Mouse (Mus musculus) heart, adult 18-20 months (tissue): ENCODE measurements around the gene Map3k7cl. TPM values are rescaled to one million over a fixed set of nuclear protein-coding genes. Genes with fewer than 3 reads are reported as not detected.

Experiments
- DNase-seq, 2 experiments: peaks; one replicate each; pipeline ENCODE4 v3.0.0; 2021 to 2022; ENCODE audit warnings: mixed read lengths in 1 of 2
- long read RNA-seq, 2 experiments: library from polyadenylated mRNA; stranded (forward); transcript quantifications; one replicate each; pipeline ENCODE4 v2.0.0; 2021
- total RNA-seq, 2 experiments: library from RNA; stranded (reverse); gene quantifications; 2 replicates each; pipeline ENCODE4 v1.2.3; 2021

Map3k7cl gene
- 1 to 10 TPM; 1.8 TPM for total RNA-seq
- long read RNA-seq, experiment 1, partial matches to known transcripts = 0 of 2 reads
- long read RNA-seq, experiment 1, other reads (novel, unspliced or antisense) = 0 of 2 reads
- long read RNA-seq, experiment 2 = 0 reads

DNA sequence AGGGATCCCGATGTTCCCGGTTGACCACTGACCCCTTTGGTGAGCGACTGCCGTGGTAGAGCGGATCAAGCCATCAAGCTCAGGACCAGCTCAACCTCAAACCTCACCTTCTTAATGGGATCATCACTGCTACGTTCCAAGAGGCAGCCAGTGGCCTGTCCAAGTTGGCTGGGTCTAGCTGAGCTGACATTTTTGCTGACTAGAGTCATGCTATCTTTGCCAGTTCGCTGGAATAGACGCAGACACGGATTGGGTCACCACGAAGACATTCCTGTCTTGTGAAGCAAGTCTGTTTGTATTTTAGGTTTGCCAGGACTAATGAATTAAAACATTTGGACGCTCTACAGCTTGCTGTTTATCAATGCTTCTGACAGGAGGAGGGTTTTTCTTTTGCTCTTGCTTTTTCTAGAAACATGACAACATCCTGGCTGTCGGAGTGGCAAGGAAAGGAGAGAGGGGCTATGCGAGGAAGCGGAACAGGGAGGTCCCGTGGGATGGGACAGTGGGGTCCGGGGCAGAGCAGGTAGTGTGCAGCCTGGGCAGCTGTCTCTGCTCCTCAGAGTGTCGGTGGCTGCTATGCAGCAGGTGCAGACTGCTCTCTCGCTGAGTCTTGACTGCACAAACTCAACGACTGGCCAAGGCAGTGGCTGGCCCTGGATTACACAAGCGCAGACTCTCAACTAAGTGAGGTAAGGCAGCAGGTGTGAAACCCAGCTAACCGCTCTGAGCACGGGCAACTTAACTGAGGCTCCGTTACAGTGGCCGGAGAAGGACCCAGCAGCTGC lies at the start of gene Map3k7cl:
Map3k7cl (plus strand) TSS at position 424 of the 785 bp plus-strand sequence.
- DNase-seq = peak; percentile 50 to 71

DNA sequence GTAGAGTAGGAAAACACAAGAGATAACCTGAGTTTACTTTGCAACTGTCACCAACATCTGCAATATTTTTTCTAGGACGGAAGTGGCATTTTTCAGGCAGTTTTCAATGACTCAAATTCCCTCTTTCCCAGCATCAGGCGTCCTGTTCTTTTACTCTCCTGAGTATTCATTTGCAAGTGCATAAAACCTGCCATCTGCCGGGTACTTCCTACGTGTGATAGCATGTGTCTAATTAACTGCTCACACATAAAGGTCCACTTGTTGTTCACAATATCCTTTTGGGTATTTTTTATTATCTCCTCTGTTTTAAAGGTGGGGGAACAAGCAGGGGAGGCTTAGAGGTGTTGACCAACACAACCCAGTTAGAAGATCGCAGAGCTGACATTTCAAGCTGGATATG lies 41.4 kb upstream of the Map3k7cl start:
- DNase-seq = no peak

DNA sequence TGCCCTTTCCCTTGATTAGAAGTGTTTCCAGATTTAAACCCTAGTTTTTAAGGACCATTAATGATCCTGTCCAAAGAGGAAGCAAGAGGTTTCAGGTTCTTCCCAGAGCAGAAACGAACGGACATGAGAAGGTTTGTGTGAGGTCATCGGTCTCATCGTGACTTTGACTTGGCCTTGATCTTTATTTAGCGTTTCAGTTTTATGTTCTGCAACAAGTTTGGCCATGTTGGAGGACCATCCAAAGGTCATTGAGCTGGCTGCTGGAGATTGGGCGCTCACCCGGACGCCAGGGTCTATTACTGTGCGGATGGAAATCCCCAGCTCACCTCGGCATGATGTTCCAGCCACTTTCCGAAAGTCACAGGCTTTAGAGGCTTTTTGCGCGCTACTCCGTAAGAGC lies 40.8 kb upstream of the Map3k7cl start:
- DNase-seq = no peak

DNA sequence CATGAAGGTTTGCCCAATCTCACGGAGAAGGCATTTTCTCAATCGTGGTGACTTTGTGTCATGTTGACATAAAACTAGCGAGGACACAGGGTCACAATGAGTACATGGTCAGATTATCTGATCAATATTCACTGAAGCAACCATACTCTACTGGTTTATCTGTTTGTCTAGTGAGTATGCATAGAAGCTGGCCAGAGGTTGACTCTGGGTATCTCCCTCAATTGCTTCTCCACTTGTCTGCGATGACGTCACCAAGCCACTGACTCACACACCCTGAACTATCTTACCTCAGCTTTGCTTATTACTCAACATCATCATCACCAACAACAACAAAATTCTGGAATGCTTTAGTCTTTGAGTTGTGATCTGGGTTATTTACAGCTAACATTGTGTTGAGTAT lies 28.9 kb upstream of the Map3k7cl start:
- no peak for DNase-seq

DNA sequence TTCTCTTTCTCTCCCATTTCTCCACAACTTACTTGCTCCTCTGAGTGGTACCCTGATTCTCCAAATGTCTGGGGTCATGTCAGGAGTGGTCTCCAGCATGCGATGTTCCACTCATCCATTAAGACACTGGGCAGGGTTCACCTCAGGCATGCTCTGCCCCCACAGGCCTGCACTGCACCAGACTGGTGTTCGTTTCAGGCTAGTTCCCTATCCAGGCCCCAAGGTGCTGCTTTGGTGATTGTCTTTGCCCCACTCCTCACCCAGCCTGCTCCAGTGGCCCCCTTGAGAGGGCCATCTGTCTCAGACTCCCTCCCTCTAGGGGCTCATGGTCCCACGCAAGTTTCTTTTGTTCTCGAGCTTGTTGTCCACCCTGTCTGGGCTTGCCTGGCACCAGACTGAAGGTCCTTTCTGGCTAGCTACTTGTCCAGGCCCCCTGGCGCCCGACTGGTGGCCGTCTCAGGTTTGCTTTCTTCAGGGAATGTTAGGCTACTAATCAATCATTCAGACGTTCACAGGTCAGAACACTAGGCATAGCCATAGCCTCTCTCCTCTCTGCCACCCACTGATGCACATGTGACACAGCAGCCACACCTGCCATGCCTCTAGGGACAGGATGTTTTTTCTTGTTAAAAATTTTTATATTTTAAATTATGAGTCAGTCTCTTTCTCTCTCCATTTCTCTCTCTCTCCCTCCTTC lies 25.4 kb upstream of the Map3k7cl start:
- no peak for DNase-seq

DNA sequence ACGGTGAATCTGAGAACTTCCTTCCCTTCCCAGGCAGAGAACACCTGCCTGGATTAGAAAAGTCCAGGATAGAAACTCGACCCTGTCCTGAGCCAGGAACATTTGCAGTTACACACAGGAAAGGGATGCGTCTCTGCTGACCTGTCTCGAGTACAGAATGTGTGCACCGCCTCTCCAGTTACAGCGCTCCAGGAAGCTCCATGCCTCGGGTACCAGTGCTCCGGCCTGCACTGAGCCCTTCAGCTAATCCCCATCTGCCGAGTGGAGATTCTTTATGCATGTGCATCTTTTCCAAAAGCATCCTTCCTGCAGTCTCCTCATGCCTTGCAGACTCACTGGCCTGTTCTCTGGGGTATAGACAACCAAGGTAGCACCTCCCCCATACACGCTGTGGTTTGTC lies 24.4 kb upstream of the Map3k7cl start:
- no peak for DNase-seq

DNA sequence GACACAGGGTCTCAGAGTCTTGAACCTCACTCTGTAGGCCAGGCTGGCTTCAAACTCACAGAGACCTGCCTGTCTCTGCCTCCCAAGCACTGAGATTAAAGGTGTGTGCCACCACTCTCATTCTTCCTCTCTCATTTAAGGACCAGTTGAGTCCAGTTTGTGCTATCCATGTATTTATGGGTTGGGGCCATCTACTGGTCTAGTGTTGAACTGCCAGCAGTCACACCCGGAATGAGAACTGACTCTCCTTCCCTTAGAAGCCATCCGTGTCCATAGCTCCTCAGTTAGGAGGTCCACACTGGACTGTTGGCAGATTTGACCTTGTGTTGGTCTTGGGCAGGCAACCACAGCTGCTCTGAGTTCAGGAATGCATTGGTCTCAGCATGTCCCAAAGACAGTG lies 4.8 kb upstream of the Map3k7cl start:
- DNase-seq = peak in 1 of 2 experiments; percentile 18

DNA sequence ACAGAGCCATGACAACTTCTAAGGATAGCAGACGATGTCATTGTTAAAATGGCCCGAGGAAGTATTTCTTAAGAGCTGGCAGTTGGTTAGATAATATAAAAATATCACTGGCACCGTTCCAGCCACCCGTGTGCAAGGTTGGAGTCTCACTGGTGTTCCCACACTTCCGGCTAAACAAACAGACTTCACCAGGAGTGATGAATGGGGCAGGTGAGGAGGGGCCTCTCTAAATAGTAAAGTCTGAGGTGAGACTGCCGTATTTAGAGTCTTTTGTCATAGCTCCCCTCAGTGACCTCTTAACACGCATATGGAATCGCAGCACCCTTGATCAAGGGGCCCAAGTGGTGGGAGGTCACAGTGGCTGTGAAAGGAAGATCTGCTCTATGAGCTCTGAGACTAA lies 3.2 kb downstream of the Map3k7cl start:
- peak in 1 of 2 experiments; percentile 4 for DNase-seq

DNA sequence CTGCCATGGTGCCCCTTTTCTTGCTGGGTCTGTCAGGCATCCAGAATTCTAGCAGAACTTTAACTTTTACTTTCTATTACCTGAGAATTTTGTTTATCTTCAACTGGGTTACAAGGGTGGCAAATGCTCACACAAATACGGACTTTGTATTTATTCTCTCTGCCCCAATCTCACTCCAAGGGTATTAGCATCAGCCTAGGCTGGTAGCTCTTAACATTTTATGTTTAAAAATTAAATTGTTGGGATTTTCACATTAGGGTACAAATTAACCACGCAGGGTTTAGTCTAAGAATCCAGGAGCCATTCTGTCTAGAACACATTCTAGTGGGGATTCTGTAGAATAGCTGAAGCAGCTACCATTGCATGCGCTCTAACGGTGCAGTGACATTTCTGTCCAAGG lies 8.4 kb downstream of the Map3k7cl start:
- DNase-seq = no peak

DNA sequence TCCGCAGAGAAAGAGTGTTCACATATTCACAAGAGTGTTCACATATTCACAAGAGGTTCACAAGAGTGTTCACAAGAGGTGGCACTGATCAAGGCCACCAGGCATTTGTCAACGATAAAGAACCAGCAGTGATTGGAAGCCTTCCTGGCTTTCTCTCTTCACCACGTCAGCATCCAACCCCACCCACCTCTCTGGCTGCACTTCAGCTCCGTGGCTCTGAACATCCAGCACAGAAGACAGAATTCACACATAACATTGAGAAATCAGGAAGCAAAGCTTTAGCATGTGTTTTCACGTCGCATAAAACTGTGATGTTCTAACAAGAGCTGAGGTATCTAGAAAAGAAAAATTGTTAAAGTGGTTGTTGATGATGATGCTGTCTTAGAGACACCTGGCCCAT lies 10.4 kb downstream of the Map3k7cl start:
- peak in 1 of 2 experiments; percentile 15 for DNase-seq

DNA sequence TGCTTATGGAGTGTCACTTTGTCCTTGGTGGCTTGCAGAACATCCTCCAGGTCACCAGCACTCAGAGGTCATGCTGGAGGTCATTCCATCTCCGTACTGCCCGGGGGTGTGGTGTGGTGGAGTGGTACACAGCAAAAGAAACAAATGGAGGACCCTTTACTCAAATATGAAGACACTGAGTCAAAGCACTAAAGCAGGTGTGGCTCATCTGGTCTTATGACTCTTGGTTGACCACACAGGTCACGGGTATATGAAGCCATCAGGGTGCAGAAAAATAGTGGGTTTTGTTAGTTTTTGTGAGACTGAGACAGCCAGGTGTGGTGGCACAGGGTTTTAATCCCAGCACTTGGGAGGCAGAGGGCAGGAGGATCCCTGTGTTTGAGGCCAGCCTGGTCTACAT lies 11.4 kb downstream of the Map3k7cl start:
- DNase-seq = no peak

DNA sequence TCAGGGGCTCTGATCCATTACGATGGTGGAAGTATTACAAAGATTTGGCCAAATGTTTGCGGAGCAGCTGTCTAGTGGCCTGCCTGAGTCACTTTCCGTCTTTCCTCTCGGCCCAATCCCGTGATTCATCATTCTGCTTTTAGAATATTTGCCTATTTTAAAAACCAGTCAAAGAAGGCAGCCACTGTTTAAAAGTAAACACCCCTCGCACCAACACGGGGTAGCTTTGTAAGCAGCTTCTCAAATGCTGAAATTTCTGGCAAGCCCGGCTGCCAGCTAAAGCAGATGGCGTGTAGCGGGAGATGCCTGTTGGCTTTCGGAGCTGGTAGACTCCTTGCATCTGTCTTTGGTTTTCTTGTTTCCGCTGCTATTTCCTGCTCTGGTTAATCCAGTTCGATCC lies 14.4 kb downstream of the Map3k7cl start:
- DNase-seq = peak; percentile 32 to 42

DNA sequence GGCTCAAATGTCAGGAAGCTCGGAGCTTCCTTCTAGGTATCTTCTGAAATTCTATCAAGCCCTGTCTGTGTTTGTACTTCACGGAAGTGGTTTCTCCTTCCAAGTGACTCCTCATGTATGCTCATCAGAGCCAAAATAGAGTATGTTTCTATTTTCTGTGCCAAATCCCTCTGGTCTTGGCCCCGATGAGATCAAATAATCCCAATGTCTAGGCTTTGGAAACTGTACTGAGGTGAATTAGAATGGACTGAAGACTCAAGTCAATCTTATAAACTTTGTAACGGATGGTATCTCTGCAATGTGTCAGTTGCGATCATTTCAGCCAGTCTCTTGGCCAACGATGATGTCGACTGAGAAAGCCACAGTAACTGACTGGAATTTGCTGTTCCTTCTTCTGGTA lies 15.1 kb downstream of the Map3k7cl start:
- no peak for DNase-seq

DNA sequence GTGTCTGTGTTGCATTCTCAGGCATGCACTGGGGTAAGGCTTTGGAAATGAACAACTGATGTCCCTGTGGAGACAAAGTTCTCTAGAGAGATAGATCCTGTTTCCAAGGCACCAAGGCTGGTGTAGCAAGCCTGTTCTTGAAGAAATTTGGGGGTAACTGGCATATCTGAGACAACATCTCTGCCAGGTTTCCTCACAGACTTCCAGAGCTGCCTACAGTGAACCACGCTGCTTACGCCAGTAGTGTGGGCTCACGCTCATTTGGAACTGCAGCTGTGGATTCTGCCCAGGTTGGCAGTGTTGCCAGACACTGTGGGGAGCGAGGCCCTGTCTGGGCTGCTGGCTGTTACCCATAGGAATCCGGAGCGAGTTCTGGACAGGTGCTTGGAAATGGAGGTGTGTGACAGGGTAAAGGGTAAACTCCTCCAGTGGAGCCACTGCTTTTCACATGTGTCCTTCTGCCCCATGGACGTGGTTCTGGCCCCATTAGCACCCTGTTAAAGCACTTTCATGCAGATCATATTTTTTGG lies 16.5 kb downstream of the Map3k7cl start:
- DNase-seq = no peak

DNA sequence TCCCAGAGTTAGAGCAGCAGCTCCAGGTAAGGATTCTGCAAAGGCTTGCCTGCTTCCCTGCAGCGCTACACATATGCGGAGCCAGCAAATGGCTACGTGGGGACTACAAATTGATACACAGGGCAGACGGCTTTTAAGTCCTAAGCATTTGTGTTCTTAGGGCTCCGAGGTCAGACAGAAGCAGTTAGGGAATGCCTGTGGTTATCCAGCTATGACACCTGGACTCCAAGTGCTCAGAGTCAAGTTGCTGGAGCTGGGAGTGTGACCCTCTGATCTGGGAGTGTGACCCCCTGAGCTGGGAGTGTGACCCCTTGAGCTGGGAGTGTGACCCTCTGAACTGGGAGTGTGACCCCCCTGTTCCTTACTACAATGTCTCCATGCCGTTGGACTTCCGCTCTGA lies 17.2 kb downstream of the Map3k7cl start:
- DNase-seq = no peak

DNA sequence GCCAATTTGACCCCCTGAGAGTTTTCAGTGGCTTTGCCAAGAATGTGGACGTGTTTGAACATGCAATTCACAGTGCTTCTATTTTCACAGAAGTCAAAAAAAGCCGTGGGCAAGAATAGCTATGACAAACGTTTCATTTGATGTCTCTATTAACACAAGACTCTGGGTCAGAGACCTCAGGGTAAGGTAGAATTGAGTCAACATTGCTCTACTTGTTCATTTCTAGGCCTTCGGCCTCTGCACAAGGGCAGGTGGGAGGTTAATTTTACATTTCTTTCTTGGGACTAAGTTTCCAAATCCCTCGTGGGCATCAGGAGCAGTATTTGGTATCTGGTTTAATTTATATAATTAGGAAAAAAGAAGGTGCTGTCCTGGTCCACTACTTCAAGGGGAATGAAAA lies 20.3 kb downstream of the Map3k7cl start:
- DNase-seq = no peak

DNA sequence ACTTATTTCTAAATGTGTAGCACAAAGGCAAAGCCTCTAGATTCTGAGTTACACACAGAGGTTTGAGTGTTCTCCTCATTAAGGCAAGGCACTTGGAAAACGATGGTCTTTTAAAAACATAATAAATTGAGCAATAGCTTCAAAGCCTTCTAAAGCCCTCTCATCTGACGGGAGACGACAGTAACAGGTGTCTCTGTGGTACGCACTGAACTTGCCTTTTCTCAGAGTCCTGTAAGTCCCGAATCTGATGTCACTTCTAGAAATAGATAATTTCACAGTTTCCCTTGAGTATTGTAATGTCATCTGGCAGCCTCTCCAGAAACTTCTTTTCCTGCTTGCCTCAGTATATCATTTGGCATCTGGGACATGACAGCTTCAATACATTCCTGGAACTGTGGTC lies 21.0 kb downstream of the Map3k7cl start:
- no peak for DNase-seq

DNA sequence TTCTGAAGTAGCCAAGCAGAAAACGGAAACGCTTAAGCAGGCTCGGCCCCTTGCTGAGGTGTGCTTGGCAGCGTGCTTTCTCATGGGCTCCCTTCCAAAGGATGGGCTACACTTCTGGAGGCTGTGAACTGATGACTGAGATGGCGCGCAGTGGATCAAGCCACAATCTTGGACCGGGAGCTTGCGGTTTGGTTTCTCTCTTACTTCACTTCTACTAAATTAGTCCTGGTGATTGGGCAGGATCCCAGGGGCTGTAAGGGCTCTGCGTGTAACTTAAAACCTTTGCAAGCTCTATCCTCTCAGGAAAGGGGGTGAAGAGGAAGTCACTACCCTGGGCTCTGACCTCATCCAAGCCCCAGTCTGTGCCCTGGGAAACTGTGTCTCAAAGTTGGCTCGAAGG lies 22.5 kb downstream of the Map3k7cl start:
- DNase-seq = no peak

DNA sequence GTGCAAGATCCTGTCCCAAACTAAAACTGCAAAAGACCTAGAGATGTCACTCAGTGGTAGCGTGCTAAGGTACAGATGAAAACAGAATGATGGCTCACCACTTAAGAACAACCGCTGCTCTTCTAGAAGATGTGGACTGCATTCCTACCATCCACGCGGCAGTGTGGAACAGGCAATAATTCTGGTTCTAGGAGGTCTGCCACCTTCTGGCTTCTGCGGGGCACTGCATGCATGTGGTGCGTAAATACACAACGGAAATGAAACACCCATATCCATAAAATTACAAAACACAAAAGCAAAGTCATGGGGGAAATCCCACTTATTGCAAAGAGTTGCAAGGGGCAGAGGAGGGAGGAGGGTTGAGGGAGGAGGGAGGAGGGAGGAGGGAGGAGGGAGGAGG lies 25.8 kb downstream of the Map3k7cl start:
- no peak for DNase-seq

DNA sequence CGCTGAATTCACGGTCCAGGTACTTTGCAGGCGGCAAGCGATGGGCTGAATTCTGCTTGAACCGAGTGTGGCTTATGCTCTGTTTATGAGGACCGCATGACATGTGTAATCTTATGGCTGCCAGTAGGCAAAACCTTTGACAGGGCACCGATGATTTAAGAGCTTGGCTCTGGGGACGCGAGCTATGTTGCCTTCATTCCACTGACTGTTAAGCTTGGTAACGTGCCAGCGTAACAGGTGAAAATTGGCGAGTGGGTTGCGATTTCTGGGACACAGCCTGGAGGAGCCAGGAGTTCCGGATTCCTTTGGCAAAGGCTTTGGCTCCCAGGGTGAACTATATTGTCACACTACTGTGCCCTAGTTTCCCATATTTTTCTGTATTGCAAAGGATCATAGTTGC lies 26.3 kb downstream of the Map3k7cl start:
- peak in 1 of 2 experiments; percentile 5 for DNase-seq

DNA sequence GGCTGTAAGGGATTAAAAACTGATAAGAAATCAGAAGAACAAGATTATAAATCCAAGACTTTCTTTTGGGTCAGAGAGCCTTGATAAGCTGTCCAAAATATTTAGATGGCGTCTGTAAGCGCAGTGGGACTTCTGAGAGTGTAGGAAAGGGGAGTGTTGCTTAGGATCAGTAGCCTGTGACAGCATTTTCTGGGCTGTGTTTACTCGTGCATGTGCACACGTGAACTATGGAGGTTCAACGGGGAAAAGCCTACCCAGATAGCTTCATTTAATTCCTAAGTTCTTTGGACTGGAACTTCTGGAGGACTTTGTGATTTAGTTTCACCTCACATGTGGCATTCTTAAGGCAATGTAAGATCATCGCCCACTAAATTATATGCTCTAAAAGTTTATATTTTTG lies 29.6 kb downstream of the Map3k7cl start:
- DNase-seq = no peak

DNA sequence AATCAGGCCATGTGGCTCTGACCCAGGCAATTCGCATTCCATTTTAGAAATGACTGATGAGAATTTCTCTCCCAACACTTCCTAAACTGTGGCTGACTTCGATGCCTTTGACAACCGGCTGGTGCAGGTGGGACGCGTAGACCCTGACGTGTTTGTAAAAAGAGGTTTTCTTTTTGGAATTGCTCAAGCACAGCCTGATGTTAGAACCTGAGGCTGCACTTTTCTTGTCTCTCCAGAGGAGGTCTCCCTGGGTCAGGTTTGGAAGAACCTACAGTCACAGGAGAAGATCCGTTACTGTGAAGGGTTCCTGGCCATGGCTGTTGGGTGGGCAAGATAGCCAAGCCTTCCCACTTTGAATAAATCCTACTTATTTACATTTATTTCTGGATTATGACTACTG lies 31.5 kb downstream of the Map3k7cl start:
- DNase-seq = peak; percentile 9 to 29

DNA sequence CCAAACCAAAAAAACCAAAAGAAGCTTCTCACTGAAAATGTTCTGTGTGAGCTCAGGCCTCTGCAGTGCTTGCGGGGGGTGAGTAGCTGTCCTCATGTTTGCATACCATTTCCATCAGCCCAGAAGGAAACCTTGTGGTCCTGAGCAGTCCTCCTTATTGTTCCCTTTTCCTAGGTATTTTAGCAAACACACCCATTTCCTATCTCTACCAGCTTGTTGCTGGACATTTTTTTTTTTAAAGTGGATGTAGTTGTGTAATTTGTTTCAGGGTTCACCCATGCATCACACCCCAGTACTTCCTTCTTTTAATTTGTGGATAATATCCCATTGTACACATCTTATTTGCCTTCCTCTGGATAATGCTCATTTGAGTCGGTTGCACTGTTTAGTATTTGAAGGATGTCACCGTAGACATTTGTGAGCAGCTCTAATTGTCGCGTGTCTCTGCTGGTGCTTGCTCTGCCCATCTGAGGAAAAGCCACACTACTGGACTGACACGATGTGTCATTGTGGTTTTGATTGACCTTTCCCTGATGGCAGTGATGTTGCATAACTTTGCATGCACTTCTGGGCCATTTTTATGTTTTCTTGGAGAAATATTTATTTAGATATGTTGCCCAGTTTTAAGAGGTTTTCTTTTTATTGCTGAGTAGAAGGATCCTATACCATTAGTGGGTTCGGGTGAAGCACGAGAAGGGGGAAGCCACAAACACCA lies 32.6 kb downstream of the Map3k7cl start:
- no peak for DNase-seq
